Mouse (Mus musculus): Measurements from ENCODE around the gene Mael. TPM values are rescaled to one million over a fixed set of nuclear protein-coding genes. Genes with fewer than 3 reads are reported as not detected.

Mael gene
- polyA plus RNA-seq, 1 experiment from 2014 or later = not detected

- H3K9ac ChIP-seq (replicated peaks) = no peak overlapping the region
- ATAC-seq = no peak
- no peaks in the 10 kb centered on the region for H3K36me3 ChIP-seq (replicated peaks; ENCODE audit: insufficient read depth, low read length)
- no peak for TF ChIP-seq CTCF (IDR thresholded peaks at IDR 0.05; ENCODE audit: low read depth)
- no peak for TF ChIP-seq EP300 (IDR thresholded peaks at IDR 0.05; ENCODE audit: low read depth)
- H3K4me3 ChIP-seq (ENCODE audit: low read depth, low read length) = no peak overlapping the region
- H3K27me3 ChIP-seq (ENCODE audit: insufficient read depth, low read length) = no peaks in the 10 kb centered on the region
- no peak overlapping the region for H3K27ac ChIP-seq (ENCODE audit: low read depth)
- H3K4me1 ChIP-seq (ENCODE audit: insufficient read depth) = no peaks in the 10 kb centered on the region
- H3K9me3 ChIP-seq (ENCODE audit: low read length) = no peaks in the 10 kb centered on the region
- no peak for DNase-seq
- H3K4me2 ChIP-seq (ENCODE audit: low read depth, low read length) = no peak overlapping the region
- WGBS (ENCODE audit: insufficient replicate concordance) = 70% methylated on average over 3 of the region's 3 CpGs
Observed at GRCm38 (mm10) chr1:166172992-166173391, 65.6 kb downstream of the Mael start.

- no peaks in the 10 kb centered on the region for H3K4me1 ChIP-seq (ENCODE audit: insufficient read depth)
- no peak overlapping the region for H3K9ac ChIP-seq (replicated peaks)
- no peak for TF ChIP-seq EP300 (IDR thresholded peaks at IDR 0.05; ENCODE audit: low read depth)
- TF ChIP-seq CTCF (IDR thresholded peaks at IDR 0.05; ENCODE audit: low read depth) = no peak
- ATAC-seq (no peak), DNase-seq (peak; percentile 3)
- H3K9me3 ChIP-seq (ENCODE audit: low read length) = no peaks in the 10 kb centered on the region
- WGBS (ENCODE audit: insufficient replicate concordance) = 86% methylated on average over 12 of the region's 12 CpGs
- H3K4me2 ChIP-seq (ENCODE audit: low read depth, low read length) = no peak overlapping the region
- H3K27ac ChIP-seq (ENCODE audit: low read depth) = no peak overlapping the region
- no peaks in the 10 kb centered on the region for H3K36me3 ChIP-seq (replicated peaks; ENCODE audit: insufficient read depth, low read length)
- H3K27me3 ChIP-seq (ENCODE audit: insufficient read depth, low read length) = no peaks in the 10 kb centered on the region
- H3K4me3 ChIP-seq (ENCODE audit: low read depth, low read length) = no peak overlapping the region
Observed at GRCm38 (mm10) chr1:166170852-166171251, 67.7 kb downstream of the Mael start.

DNA sequence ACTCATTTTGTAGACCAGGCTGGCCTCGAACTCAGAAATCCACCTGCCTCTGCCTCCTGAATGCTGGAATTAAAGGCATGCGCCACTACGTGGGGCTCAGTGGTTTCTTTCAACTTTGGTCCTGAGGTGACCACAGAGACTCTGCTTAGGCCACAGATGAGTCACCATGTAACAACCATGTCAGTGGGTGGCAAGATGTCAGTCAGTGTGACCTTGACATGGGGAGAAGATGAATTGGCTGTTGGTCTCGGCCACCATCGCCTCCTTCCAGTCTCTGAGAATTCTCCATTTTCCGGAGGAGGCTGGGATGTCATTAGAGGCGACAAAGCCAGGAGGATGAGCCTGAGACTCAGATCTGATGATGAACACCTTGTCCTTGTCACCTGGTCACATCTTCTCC lies 68.8 kb downstream of the Mael start:
- Histone ChIP-seq H3K4me1 (ENCODE audit: insufficient read depth) (no peaks in the 10 kb centered on the region), H3K27me3 (ENCODE audit: insufficient read depth, low read length) (no peaks in the 10 kb centered on the region), H3K27ac (ENCODE audit: low read depth) (no peak overlapping the region), H3K4me3 (ENCODE audit: low read depth, low read length) (no peak overlapping the region), H3K9me3 (ENCODE audit: low read length) (no peaks in the 10 kb centered on the region), H3K36me3 (replicated peaks; ENCODE audit: insufficient read depth, low read length) (no peaks in the 10 kb centered on the region), H3K9ac (replicated peaks) (no peak overlapping the region), H3K4me2 (ENCODE audit: low read depth, low read length) (no peak overlapping the region)
- WGBS (ENCODE audit: insufficient replicate concordance) = 70% methylated on average over 7 of the region's 7 CpGs
- DNase-seq (no peak), ATAC-seq (no peak)
- TF ChIP-seq CTCF (IDR thresholded peaks at IDR 0.05; ENCODE audit: low read depth) = no peak
- no peak for TF ChIP-seq EP300 (IDR thresholded peaks at IDR 0.05; ENCODE audit: low read depth)

GRCm38 (mm10) chr1:166168017-166168416 lies 70.5 kb downstream of the Mael start:
- 83% methylated on average over 7 of the region's 7 CpGs for WGBS (ENCODE audit: insufficient replicate concordance)
- no peak for TF ChIP-seq CTCF (IDR thresholded peaks at IDR 0.05; ENCODE audit: low read depth)
- TF ChIP-seq EP300 (IDR thresholded peaks at IDR 0.05; ENCODE audit: low read depth) = no peak
- H3K27me3 ChIP-seq (ENCODE audit: insufficient read depth, low read length) = no peaks in the 10 kb centered on the region
- no peak overlapping the region for H3K4me3 ChIP-seq (ENCODE audit: low read depth, low read length)
- ATAC-seq = no peak
- DNase-seq = no peak
- no peak overlapping the region for H3K9ac ChIP-seq (replicated peaks)
- H3K4me2 ChIP-seq (ENCODE audit: low read depth, low read length) = no peak overlapping the region
- H3K27ac ChIP-seq (ENCODE audit: low read depth) = no peak overlapping the region
- no peaks in the 10 kb centered on the region for H3K4me1 ChIP-seq (ENCODE audit: insufficient read depth)
- H3K36me3 ChIP-seq (replicated peaks; ENCODE audit: insufficient read depth, low read length) = no peaks in the 10 kb centered on the region
- no peaks in the 10 kb centered on the region for H3K9me3 ChIP-seq (ENCODE audit: low read length)

- no peak overlapping the region for H3K9ac ChIP-seq (replicated peaks)
- no peak overlapping the region for H3K4me3 ChIP-seq (ENCODE audit: low read depth, low read length)
- no peaks in the 10 kb centered on the region for H3K4me1 ChIP-seq (ENCODE audit: insufficient read depth)
- no peak overlapping the region for H3K27ac ChIP-seq (ENCODE audit: low read depth)
- no peaks in the 10 kb centered on the region for H3K9me3 ChIP-seq (ENCODE audit: low read length)
- H3K36me3 ChIP-seq (replicated peaks; ENCODE audit: insufficient read depth, low read length) = no peaks in the 10 kb centered on the region
- no peaks in the 10 kb centered on the region for H3K27me3 ChIP-seq (ENCODE audit: insufficient read depth, low read length)
- DNase-seq (no peak), ATAC-seq (no peak)
- 80% methylated on average over 4 of the region's 4 CpGs for WGBS (ENCODE audit: insufficient replicate concordance)
- no peak for TF ChIP-seq EP300 (IDR thresholded peaks at IDR 0.05; ENCODE audit: low read depth)
- TF ChIP-seq CTCF (IDR thresholded peaks at IDR 0.05; ENCODE audit: low read depth) = no peak
- H3K4me2 ChIP-seq (ENCODE audit: low read depth, low read length) = no peak overlapping the region
Observed at GRCm38 (mm10) chr1:166167405-166167804, 71.1 kb downstream of the Mael start.

DNA sequence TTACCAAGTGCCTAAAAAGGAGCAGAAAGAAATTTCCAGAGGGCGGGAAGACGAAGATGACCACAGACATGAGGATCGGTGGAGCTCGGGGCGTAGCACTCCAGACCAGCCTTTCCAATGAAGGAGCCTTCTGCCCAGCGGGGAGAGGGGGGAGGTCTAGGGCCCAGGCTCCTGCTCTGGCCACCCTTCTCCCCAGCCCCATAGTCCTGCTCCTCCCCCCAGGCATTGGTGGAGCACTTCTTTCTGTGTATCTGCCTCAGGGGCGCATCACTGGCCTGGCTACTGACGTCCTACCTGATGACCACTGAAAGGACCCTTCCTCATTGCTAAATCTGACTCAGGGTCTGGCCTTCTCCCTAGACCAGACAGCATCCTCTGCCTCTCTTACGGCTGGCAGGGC lies 73.4 kb downstream of the Mael start:
- no peak for TF ChIP-seq EP300 (IDR thresholded peaks at IDR 0.05; ENCODE audit: low read depth)
- TF ChIP-seq CTCF (IDR thresholded peaks at IDR 0.05; ENCODE audit: low read depth) = no peak
- DNase-seq = no peak
- Histone ChIP-seq H3K27ac (ENCODE audit: low read depth) (no peak overlapping the region), H3K4me3 (ENCODE audit: low read depth, low read length) (no peak overlapping the region), H3K4me1 (ENCODE audit: insufficient read depth) (no peaks in the 10 kb centered on the region), H3K27me3 (ENCODE audit: insufficient read depth, low read length) (0 out of 2 replicates have a peak, but pooled peaks cover 4% of the 10 kb centered on the region), H3K36me3 (replicated peaks; ENCODE audit: insufficient read depth, low read length) (no peaks in the 10 kb centered on the region), H3K4me2 (ENCODE audit: low read depth, low read length) (no peak overlapping the region), H3K9me3 (ENCODE audit: low read length) (no peaks in the 10 kb centered on the region), H3K9ac (replicated peaks) (no peak overlapping the region)
- ATAC-seq = no peak
- WGBS (ENCODE audit: insufficient replicate concordance) = 84% methylated on average over 9 of the region's 9 CpGs

DNA sequence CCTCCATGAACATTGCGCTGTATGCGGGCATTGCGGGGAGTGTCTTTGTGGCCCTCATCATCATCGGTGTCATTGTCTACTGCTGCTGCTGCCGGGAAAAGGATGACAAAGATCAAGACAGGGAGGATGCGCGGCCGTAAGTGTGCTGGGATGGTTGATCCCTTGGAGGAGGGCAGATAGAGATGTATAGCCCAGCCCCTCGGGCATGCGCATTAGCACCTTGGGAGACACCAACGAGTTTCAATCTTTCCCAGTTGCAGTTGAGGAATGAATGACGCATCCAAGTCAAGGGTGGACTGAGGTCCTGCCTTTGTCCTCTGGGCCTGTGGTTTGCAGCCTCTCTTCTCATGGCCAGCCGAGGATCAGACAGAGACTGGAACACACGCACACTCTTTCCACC lies 74.0 kb downstream of the Mael start:
- ATAC-seq = no peak

More for the DNA sequence above, 74.0 kb downstream of the Mael start:
- Histone ChIP-seq H3K9me3 (ENCODE audit: low read length) (no peaks in the 10 kb centered on the region), H3K36me3 (replicated peaks; ENCODE audit: insufficient read depth, low read length) (no peaks in the 10 kb centered on the region), H3K4me2 (ENCODE audit: low read depth, low read length) (no peak overlapping the region), H3K4me3 (ENCODE audit: low read depth, low read length) (no peak overlapping the region), H3K9ac (replicated peaks) (no peak overlapping the region), H3K4me1 (ENCODE audit: insufficient read depth) (no peaks in the 10 kb centered on the region), H3K27me3 (ENCODE audit: insufficient read depth, low read length) (peaks cover 10% of the 10 kb centered on the region; the same call in 1 of the 2 replicates), H3K27ac (ENCODE audit: low read depth) (no peak overlapping the region)
- TF ChIP-seq EP300 (IDR thresholded peaks at IDR 0.05; ENCODE audit: low read depth) (no peak), CTCF (IDR thresholded peaks at IDR 0.05; ENCODE audit: low read depth) (no peak)
- WGBS (ENCODE audit: insufficient replicate concordance) = 80% methylated on average over 14 of the region's 14 CpGs
- DNase-seq = no peak

Measured in liver, postnatal 0 days (tissue).